Mouse (Mus musculus): ENCODE data around the gene Aida. TPM values are rescaled to one million over a fixed set of nuclear protein-coding genes. Genes with fewer than 3 reads are reported as not detected.

Aida gene
- polyA plus RNA-seq (2011; ENCODE audit: insufficient read depth, insufficient read length, low replicate concordance, missing spikeins), result 20.8 and 29.3 TPM in 2 replicates

DNA sequence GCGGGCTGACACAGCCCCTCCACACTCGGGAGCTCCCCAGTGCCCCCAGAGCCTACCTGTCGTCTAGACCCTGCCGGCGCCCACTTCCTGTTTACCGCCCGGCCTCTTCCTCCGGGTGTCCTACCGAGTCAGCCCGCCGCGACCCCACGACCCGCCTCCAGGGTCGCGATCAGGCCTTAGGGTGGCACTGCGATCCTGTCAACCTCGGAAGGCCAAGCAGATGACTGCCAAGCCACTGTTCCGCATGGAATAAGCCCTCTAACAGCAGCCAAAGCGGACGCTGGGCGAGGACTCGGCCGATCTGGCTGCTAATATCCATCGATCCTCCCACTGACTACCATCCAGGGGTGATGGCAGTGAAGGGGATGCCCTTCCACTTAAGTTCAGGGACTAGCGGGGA lies at the start of gene Aida:
Aida (plus strand) TSS at position 126 of the 400 bp plus-strand sequence.
- Histone ChIP-seq H3K4me3 (replicated peaks; ENCODE audit: control insufficient read depth, low read depth, low read length) (peak within 1 kb of the TSS; percentile 83), H3K27ac (ENCODE audit: control insufficient read depth, insufficient read depth, low read depth, low read length, poor library complexity) (peak within 1 kb of the TSS; percentile 67), H3K4me1 (ENCODE audit: control insufficient read depth, insufficient read depth, low read length) (no peaks in the 10 kb centered on the region)
- WGBS, result 1% methylated on average over 26 of the region's 26 CpGs
- TF ChIP-seq POLR2A (IDR thresholded peaks at IDR 0.05; ENCODE audit: borderline replicate concordance, control insufficient read depth, low read depth, low read length) (no peak), CTCF (IDR thresholded peaks at IDR 0.05; ENCODE audit: control insufficient read depth, insufficient read depth, low read length) (no peak)

DNA sequence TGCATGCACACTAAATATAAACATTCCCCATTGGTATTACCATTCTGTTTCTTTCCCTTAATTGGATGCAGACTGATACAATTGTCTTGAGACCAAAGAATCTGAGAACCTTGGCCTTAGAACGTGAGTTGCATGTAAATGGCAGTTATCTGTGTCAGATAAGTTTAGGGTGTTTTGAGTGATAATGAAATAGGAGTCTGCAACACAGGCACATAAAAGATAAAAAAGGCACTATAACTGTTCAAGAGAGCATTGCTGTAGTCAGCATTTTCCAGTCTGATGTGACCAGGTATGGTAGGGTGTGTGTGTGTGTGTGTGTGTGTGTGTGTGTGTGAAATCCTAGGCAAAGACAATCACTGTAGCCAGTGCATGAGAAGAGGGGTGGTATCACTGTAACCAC lies 48.2 kb upstream of the Aida start:
- H3K4me1 ChIP-seq (ENCODE audit: control insufficient read depth, insufficient read depth, low read length), result no peaks in the 10 kb centered on the region; the same call in 1 of the 2 replicates
- 42% methylated on average over 1 of the region's 1 CpGs for WGBS
- H3K27ac ChIP-seq (ENCODE audit: control insufficient read depth, insufficient read depth, low read depth, low read length, poor library complexity), result no peak overlapping the region
- TF ChIP-seq CTCF (IDR thresholded peaks at IDR 0.05; ENCODE audit: control insufficient read depth, insufficient read depth, low read length) (no peak), POLR2A (IDR thresholded peaks at IDR 0.05; ENCODE audit: borderline replicate concordance, control insufficient read depth, low read depth, low read length) (no peak)
- H3K4me3 ChIP-seq (replicated peaks; ENCODE audit: control insufficient read depth, low read depth, low read length), result no peak overlapping the region

DNA sequence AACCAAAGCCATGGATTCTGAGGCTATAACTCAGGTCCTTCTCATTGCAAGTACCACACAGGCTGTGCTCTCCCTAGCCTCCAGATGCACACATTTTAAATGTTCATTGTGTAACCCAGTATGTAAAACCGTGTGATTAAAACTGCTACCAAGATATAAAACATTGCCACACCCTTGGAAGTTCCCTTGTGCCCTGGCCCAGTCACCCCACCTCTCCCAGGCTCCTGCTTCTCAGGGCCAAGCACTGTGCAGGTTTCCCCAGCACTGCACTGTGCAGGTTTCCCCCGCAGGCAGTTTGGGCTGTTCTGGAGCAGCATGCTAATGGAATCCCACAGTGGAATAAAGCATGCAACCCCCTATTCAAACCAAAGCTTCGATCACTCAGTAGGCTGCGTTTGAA lies 45.8 kb upstream of the Aida start:
- TF ChIP-seq POLR2A (IDR thresholded peaks at IDR 0.05; ENCODE audit: borderline replicate concordance, control insufficient read depth, low read depth, low read length) (no peak), CTCF (IDR thresholded peaks at IDR 0.05; ENCODE audit: control insufficient read depth, insufficient read depth, low read length) (no peak)
- 63% methylated on average over 4 of the region's 4 CpGs for WGBS
- H3K27ac ChIP-seq (ENCODE audit: control insufficient read depth, insufficient read depth, low read depth, low read length, poor library complexity), result no peak overlapping the region
- no peak overlapping the region for H3K4me3 ChIP-seq (replicated peaks; ENCODE audit: control insufficient read depth, low read depth, low read length)
- no peaks in the 10 kb centered on the region; the same call in 1 of the 2 replicates for H3K4me1 ChIP-seq (ENCODE audit: control insufficient read depth, insufficient read depth, low read length)

DNA sequence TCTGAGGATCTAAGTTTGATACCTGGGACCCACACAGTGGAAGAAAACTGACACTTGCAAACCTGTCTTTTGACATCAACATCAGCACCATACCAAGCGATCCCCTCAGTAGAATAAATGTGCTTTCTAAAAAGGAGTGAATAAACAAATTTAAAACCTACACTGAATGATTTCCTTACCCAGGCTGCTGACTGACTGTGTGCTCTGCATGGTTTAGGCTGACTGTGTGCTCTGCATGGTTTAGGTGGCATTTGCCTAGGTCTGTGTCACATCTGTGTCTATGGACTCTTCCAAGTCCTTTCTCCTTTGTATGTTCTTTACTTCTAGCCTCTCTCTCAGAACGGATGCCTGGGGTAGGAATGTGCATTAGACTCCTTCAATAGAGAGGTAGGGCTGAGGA lies 44.6 kb upstream of the Aida start:
- TF ChIP-seq POLR2A (IDR thresholded peaks at IDR 0.05; ENCODE audit: borderline replicate concordance, control insufficient read depth, low read depth, low read length) (no peak), CTCF (IDR thresholded peaks at IDR 0.05; ENCODE audit: control insufficient read depth, insufficient read depth, low read length) (no peak)
- Histone ChIP-seq H3K4me1 (ENCODE audit: control insufficient read depth, insufficient read depth, low read length) (no peaks in the 10 kb centered on the region; the same call in 1 of the 2 replicates), H3K27ac (ENCODE audit: control insufficient read depth, insufficient read depth, low read depth, low read length, poor library complexity) (no peak overlapping the region), H3K4me3 (replicated peaks; ENCODE audit: control insufficient read depth, low read depth, low read length) (no peak overlapping the region)
- WGBS, result 79% methylated on average over 2 of the region's 2 CpGs

DNA sequence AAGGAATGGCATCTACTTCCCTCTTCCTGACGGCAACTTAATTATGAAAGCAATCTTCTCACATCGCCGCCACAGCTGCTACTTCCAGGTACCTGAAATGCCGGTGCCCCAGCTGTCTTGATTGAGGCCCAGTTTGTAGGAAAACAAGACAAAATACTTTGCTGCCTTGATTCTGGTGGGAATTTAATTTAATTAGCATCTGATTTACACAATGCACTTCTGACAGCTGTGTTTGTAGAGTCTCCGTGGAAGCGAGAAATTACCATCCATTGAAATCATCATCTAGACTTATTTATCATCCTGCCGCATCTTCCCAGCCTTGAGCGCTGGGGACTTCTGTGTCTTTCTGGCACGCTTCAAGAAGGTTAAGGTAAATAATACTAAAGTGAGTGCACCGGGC lies 43.8 kb upstream of the Aida start:
- WGBS, result 84% methylated on average over 10 of the region's 10 CpGs
- Histone ChIP-seq H3K4me1 (ENCODE audit: control insufficient read depth, insufficient read depth, low read length) (no peaks in the 10 kb centered on the region; the same call in 1 of the 2 replicates), H3K27ac (ENCODE audit: control insufficient read depth, insufficient read depth, low read depth, low read length, poor library complexity) (no peak overlapping the region), H3K4me3 (replicated peaks; ENCODE audit: control insufficient read depth, low read depth, low read length) (no peak overlapping the region)
- TF ChIP-seq POLR2A (IDR thresholded peaks at IDR 0.05; ENCODE audit: borderline replicate concordance, control insufficient read depth, low read depth, low read length) (no peak), CTCF (IDR thresholded peaks at IDR 0.05; ENCODE audit: control insufficient read depth, insufficient read depth, low read length) (no peak)

DNA sequence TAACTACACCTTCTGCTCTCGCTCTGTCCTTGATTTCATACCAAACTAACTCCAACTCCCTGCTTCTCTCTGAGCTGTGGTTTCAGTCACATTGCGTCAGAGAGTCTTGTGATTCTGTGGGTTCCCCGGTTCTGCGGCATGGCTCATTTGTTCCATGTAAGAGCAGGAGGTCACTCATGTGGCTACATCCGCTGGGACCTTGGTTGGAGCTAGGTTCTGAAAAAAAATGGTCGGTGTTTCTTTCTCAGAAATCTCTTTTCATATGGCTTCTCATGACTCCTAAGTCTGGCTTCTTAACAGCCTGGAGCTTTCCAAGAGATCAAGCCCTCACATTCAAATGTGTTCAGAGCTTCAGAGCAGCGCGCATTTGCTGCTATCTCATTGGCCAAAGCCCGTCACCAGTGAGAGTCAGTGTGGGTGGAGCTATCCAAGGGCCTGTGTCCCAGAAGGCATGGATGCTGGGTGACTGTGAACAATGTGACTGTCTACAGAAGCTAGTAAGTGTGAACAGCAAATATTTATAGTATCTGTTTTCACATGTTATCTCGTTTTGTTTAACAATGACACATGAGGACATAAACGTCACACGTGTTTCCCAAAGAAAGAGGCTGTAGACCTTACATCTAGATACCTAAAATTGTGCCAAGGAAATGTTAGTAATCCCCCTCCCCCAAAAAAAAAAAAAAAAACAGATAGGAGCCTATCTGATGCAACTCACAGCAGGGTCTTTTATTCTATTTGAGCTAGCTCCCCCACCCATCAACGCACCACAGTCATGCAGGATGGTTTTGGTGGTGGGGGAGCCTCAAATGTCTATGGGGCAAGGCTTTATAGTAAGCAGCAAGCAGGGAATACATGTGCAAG lies 32.0 kb upstream of the Aida start:
- no peak overlapping the region for H3K4me3 ChIP-seq (replicated peaks; ENCODE audit: control insufficient read depth, low read depth, low read length)
- TF ChIP-seq CTCF (IDR thresholded peaks at IDR 0.05; ENCODE audit: control insufficient read depth, insufficient read depth, low read length) (no peak), POLR2A (IDR thresholded peaks at IDR 0.05; ENCODE audit: borderline replicate concordance, control insufficient read depth, low read depth, low read length) (no peak)
- peaks cover 4% of the 10 kb centered on the region; the same call in 1 of the 2 replicates for H3K4me1 ChIP-seq (ENCODE audit: control insufficient read depth, insufficient read depth, low read length)
- 57% methylated on average over 13 of the region's 13 CpGs for WGBS
- H3K27ac ChIP-seq (ENCODE audit: control insufficient read depth, insufficient read depth, low read depth, low read length, poor library complexity), result no peak overlapping the region

DNA sequence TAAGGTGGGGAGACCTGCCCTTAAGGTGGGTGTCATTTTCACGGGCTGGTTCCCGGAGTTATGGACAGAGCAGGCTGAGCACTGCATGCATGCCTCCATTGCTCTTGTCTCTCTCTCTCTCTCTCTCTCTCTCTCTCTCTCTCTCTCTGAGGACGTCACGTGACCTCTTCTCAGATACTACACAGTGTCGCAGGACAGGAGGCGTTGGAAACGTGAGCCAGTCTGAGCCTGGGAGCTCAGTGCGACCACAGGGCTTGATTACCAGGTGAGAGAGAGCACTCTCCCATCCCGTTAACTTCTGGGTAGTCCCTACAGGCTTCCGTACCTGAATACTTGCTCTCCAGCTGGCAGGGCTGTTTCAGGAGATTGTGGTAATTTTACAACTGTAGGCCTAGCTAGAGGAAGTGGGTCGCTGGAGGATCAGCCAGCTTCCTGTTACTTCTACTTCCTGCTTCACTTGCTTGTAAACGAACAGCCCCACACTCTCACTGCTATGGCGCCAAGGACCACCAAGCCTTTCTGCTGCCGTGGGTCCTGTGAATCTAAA lies 30.4 kb upstream of the Aida start:
- Histone ChIP-seq H3K4me3 (replicated peaks; ENCODE audit: control insufficient read depth, low read depth, low read length) (no peak overlapping the region), H3K27ac (ENCODE audit: control insufficient read depth, insufficient read depth, low read depth, low read length, poor library complexity) (no peak overlapping the region), H3K4me1 (ENCODE audit: control insufficient read depth, insufficient read depth, low read length) (peaks cover 4% of the 10 kb centered on the region; the same call in 1 of the 2 replicates)
- TF ChIP-seq CTCF (IDR thresholded peaks at IDR 0.05; ENCODE audit: control insufficient read depth, insufficient read depth, low read length), result no peak
- TF ChIP-seq POLR2A (IDR thresholded peaks at IDR 0.05; ENCODE audit: borderline replicate concordance, control insufficient read depth, low read depth, low read length), result no peak
- 34% methylated on average over 14 of the region's 14 CpGs for WGBS

DNA sequence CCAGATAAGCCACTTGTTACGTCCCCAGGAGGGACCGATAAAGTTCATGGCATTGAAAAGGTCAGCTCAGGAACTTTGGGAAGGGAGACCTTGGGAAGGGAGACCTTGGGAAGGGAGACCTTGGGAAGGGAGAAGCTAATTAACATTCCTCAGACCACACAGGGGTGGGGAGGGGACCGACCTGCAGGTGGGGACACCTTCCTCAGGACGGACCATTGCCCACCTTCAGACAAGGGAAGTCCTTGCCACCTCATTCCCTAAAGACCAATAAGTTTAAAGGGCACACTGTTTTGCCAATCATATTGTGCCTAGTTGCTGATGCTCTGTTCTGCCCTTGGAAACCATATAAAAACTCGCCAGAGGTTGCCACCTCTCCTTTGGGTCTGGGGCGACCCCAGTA lies 28.7 kb upstream of the Aida start:
- WGBS, result 81% methylated on average over 6 of the region's 6 CpGs
- no peak for TF ChIP-seq POLR2A (IDR thresholded peaks at IDR 0.05; ENCODE audit: borderline replicate concordance, control insufficient read depth, low read depth, low read length)
- no peak for TF ChIP-seq CTCF (IDR thresholded peaks at IDR 0.05; ENCODE audit: control insufficient read depth, insufficient read depth, low read length)
- H3K27ac ChIP-seq (ENCODE audit: control insufficient read depth, insufficient read depth, low read depth, low read length, poor library complexity), result no peak overlapping the region
- peaks cover 4% of the 10 kb centered on the region; the same call in 1 of the 2 replicates for H3K4me1 ChIP-seq (ENCODE audit: control insufficient read depth, insufficient read depth, low read length)
- no peak overlapping the region for H3K4me3 ChIP-seq (replicated peaks; ENCODE audit: control insufficient read depth, low read depth, low read length)

All from bone marrow, adult 2 months (tissue).